Mouse (Mus musculus) myocyte (in vitro differentiated cells): ENCODE results near the gene Sdc3.

Experiments used
- E2F4 ChIP-seq: IDR thresholded peaks from one replicate; pipeline ENCODE4 v1.6.1; 2011; ENCODE audit warnings: mild to moderate bottlenecking, control low read depth, moderate library complexity; ENCODE audit not compliant: insufficient read depth
- MAX ChIP-seq: IDR thresholded peaks from one replicate; pipeline ENCODE4 v1.6.1; 2011; ENCODE audit warnings: low read depth, mild to moderate bottlenecking, control low read depth
- MYOD1 ChIP-seq, 3 experiments: IDR thresholded peaks; one replicate each; pipeline ENCODE4 v1.6.1; 2011; ENCODE audit warnings: control low read depth in 2 of 3, low read depth in 2 of 3, mild to moderate bottlenecking in 2 of 3, moderate library complexity in 1 of 3; ENCODE audit not compliant: insufficient read length in 2 of 3, control insufficient read depth in 1 of 3
- POLR2A ChIP-seq: IDR thresholded peaks from one replicate; pipeline ENCODE4 v1.6.1; 2011; ENCODE audit warnings: low read depth, mild to moderate bottlenecking, control low read depth, moderate library complexity; ENCODE audit not compliant: insufficient read length
- POLR2AphosphoS2 ChIP-seq: IDR thresholded peaks from one replicate; pipeline ENCODE4 v1.6.1; 2011; ENCODE audit warnings: low read depth, control low read depth; ENCODE audit not compliant: insufficient read length
- REST ChIP-seq: IDR thresholded peaks from one replicate; pipeline ENCODE4 v1.6.1; 2011; ENCODE audit warnings: mild to moderate bottlenecking, control low read depth, moderate library complexity; ENCODE audit not compliant: insufficient read depth, insufficient read length
- TCF12 ChIP-seq: IDR thresholded peaks from one replicate; pipeline ENCODE4 v1.6.1; 2011; ENCODE audit warnings: mild to moderate bottlenecking, control low read depth; ENCODE audit not compliant: poor library complexity, insufficient read depth, severe bottlenecking
- USF1 ChIP-seq: IDR thresholded peaks from one replicate; pipeline ENCODE4 v1.6.1; 2011; ENCODE audit warnings: low read depth, mild to moderate bottlenecking, control low read depth, moderate library complexity

DNA sequence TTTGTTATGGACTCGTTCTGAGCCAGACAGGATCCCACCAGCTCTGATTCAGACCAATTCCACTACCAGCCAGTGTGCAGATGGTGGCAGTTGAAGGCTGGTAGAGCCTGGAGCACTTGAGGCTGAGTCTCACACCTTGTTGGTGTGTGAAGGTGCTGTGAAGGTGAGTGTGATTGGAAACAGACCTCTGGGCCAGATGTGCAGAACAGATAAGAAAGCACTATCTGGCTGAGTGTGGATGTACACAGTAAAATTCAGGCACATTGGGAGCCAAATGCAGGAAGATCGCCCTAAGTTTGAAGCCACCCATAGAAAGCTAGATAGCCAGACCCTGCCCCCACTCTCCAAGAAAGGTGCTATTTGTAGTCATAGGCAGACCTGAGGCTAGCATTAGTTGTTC, 25.9 kb upstream of the Sdc3 start:
- TF ChIP-seq USF1 (no peak), TCF12 (no peak), POLR2A (no peak), E2F4 (no peak), REST (no peak), MAX (no peak), MYOD1 (IDR thresholded peaks at IDR 0.05; ENCODE audit: control insufficient read depth in 1 of 3, insufficient read length in 2 of 3, low read depth in 2 of 3) (no peak), POLR2AphosphoS2 (no peak)
